Mouse (Mus musculus): Measurements from ENCODE around the gene Abcb6.

- no peak for TF ChIP-seq CTCF (IDR thresholded peaks at IDR 0.05; ENCODE audit: low read depth)
- no peak for TF ChIP-seq EP300 (IDR thresholded peaks at IDR 0.05; ENCODE audit: low read depth)
Measured at GRCm38 (mm10) chr1:75125418-75125817, 54.8 kb downstream of the Abcb6 start.
